Mouse (Mus musculus) neural tube, embryonic 12.5 days (tissue): ENCODE data around the gene Stab1. TPM values are rescaled to one million over a fixed set of nuclear protein-coding genes. Genes with fewer than 3 reads are reported as not detected.

ENCODE experiments used
- ATAC-seq: fragments of 200-750 bp; cut with Nextera tagmentation; 2 replicates; pipeline ENCODE4 v1.8.0; 2017; ENCODE audit warnings: low read depth, mild to moderate bottlenecking, moderate TSS enrichment, moderate library complexity; ENCODE audit not compliant: low FRiP score
- H3K27ac ChIP-seq: fragments of 300-500 bp; sonication (generic); 2 replicates; pipeline ENCODE4 v1.5.1; 2016
- H3K27me3 ChIP-seq: fragments of 300-500 bp; sonication (generic); replicated peaks from 2 replicates; pipeline ENCODE4 v1.6.1; 2016; ENCODE audit warnings: mild to moderate bottlenecking
- H3K36me3 ChIP-seq: fragments of 300-500 bp; sonication (generic); 2 replicates; pipeline ENCODE4 v1.6.1; 2016; ENCODE audit warnings: mild to moderate bottlenecking
- H3K4me1 ChIP-seq: fragments of 300-500 bp; sonication (generic); 2 replicates; pipeline ENCODE4 v1.6.1; 2016
- H3K4me2 ChIP-seq: fragments of 300-500 bp; sonication (generic); replicated peaks from 2 replicates; pipeline ENCODE4 v1.6.1; 2016; ENCODE audit warnings: mild to moderate bottlenecking
- H3K4me3 ChIP-seq: fragments of 300-500 bp; sonication (generic); 2 replicates; pipeline ENCODE4 v1.5.1; 2016
- H3K9ac ChIP-seq: fragments of 300-500 bp; sonication (generic); 2 replicates; pipeline ENCODE4 v1.6.1; 2016; ENCODE audit warnings: mild to moderate bottlenecking
- H3K9me3 ChIP-seq: fragments of 300-500 bp; sonication (generic); 2 replicates; pipeline ENCODE4 v1.6.1; 2016; ENCODE audit warnings: mild to moderate bottlenecking
- WGBS: fragments of 180-500 bp; shearing (Covaris S2); methylation state at CpG from one replicate; pipeline ENCODE4 v1.1.7; 2016; 5-methylcytosine and 5-hydroxymethylcytosine counted together
- polyA plus RNA-seq: library from polyadenylated mRNA; unstranded; fragments of >200 nt; fragmentation: Nextera tagmentation; extraction: Ambion mirVana; gene quantifications from 2 replicates; pipeline ENCODE4 v1.2.1, GENCODE M21; 2016

The Stab1 gene
- polyA plus RNA-seq, 1 experiment from 2014 or later = 26.0 TPM

DNA sequence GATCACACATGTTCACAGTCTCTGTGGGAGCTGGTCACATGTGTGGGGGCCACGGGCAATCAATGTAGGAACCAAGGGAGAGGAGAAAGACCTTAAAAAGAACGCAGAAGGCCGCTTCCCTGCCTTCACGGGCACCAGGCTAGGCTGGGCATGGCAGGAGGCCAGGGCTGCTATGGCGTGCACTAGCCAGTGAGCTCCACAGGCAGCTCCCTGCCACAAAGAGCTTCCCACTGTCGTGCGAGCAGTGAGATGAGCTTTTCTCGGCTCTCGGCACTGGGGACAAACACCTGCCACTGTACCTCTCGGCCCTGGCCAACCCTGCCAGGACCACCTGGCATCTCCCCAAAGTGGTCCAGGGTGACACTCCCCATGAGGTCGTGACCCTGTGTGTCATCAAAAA is 2.9 kb upstream of the Stab1 start:
- no peak overlapping the region for H3K4me2 ChIP-seq
- no peak overlapping the region for H3K9ac ChIP-seq
- WGBS = 86% methylated on average over 11 of the region's 11 CpGs
- no peaks in the 10 kb centered on the region for H3K9me3 ChIP-seq
- H3K36me3 ChIP-seq = peaks cover 65% of the 10 kb centered on the region
- no peaks in the 10 kb centered on the region for H3K27me3 ChIP-seq
- H3K4me1 ChIP-seq = no peaks in the 10 kb centered on the region
- no peak for ATAC-seq
- no peak overlapping the region for H3K4me3 ChIP-seq
- H3K27ac ChIP-seq = no peak overlapping the region

DNA sequence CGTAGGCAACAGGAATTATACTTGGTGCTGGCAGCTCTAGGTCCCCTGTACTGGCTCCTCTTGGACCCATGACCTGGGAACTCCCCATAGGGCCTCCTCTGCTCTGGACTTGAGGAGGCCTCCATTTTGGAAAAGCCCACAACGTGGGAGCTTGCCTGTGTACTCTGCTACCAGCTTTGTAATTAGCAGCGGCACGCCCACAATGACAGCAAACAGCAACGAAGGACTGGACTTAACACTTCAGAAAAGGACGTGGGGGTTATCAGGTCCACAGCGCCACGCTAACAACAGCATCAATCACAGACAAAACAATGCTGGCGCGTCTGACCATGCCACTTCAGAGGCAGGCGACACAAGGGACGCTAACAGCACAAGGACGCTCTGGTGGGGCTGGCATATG is 2.5 kb upstream of the Stab1 start:
- Histone ChIP-seq H3K27ac (no peak overlapping the region), H3K4me3 (no peak overlapping the region), H3K4me2 (no peak overlapping the region), H3K36me3 (peaks cover 61% of the 10 kb centered on the region), H3K27me3 (no peaks in the 10 kb centered on the region), H3K4me1 (no peaks in the 10 kb centered on the region), H3K9me3 (no peaks in the 10 kb centered on the region), H3K9ac (no peak overlapping the region)
- ATAC-seq = no peak
- 85% methylated on average over 13 of the region's 13 CpGs for WGBS

DNA sequence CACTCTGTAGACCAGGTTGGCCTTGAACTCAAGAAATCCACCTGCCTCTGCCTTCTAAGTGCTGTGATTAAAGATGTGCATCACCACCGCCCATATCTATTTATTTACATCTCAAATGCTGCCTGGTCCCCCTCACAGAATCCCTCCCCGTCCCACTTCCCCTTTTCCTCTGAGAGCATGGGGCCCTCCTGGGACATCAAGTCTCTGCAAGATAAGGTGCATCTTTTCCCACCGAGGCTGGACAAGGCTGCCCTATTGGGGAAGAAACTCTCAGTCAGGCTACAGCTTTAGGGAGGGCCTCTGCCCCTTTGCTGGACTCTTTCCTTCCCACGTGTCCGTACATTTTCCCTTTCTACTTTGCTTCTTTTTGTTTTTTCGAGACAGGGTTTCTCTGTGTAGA is 1.1 kb upstream of the Stab1 start:
- Histone ChIP-seq H3K9ac (no peak overlapping the region), H3K36me3 (peaks cover 47% of the 10 kb centered on the region), H3K27ac (no peak overlapping the region), H3K4me3 (no peak overlapping the region), H3K27me3 (no peaks in the 10 kb centered on the region), H3K9me3 (no peaks in the 10 kb centered on the region), H3K4me2 (no peak overlapping the region), H3K4me1 (no peaks in the 10 kb centered on the region)
- WGBS = 76% methylated on average over 6 of the region's 6 CpGs
- no peak for ATAC-seq

DNA sequence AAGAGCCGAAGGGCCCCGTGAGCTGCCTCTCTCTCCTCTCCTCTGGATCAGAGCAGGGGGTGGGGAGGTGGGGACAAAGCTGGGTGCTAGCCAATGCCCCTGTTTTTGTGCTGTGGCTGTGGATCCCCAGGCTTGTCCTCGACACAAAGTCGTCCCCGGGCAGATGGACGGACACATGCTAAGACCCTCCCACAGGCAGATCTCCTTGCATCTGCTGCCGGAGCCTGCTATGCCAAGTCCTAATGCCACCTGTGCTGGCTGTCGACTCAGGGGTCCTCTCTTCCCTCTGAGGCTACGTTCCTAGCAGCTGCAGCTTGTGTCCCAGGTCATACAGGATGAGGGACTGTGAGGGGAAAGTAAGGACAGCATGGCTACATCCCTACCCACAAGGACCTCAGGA is 1.6 kb downstream of the Stab1 start:
- peak overlapping the region; percentile 14; the same call in 1 of the 2 replicates for H3K4me2 ChIP-seq
- H3K4me3 ChIP-seq = no peak overlapping the region
- peaks cover 20% of the 10 kb centered on the region for H3K36me3 ChIP-seq
- no peaks in the 10 kb centered on the region for H3K4me1 ChIP-seq
- ATAC-seq = no peak
- H3K9ac ChIP-seq = no peak overlapping the region; the same call in 1 of the 2 replicates
- no peaks in the 10 kb centered on the region for H3K9me3 ChIP-seq
- H3K27me3 ChIP-seq = no peaks in the 10 kb centered on the region
- no peak overlapping the region for H3K27ac ChIP-seq
- 76% methylated on average over 9 of the region's 9 CpGs for WGBS

DNA sequence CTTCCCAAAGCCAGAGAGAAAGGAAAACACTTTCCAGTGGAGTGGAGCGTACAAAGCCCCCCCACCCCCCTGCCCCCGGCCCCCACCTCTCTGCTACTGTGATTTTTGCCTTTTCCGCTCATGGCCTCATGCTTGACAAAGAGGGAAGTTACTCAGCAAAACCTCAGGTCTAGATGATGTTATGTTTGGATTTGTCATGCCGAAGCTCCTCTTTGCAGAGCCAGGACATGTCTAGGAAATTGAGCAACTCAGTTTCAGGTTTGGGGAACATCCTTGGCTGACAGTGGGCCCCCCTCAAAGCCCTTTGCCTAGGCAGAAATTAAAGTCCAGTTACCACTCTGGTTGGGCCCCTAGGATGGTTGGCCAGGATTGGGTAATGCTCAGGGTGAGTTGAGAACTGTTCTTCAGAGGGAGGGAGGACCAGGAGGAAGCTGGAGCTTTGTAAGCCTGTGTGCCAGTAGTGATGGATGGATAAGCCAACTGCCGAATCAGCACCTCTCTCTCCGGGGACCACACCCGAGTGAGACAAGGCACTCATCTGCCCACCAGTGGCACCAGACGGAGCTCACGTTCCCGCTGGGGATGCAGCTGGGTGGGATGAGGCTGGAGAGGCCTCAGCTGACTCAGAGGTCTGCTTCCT is 2.3 kb downstream of the Stab1 start:
- 65% methylated on average over 10 of the region's 10 CpGs for WGBS
- Histone ChIP-seq H3K27me3 (no peaks in the 10 kb centered on the region), H3K4me1 (no peaks in the 10 kb centered on the region), H3K9me3 (no peaks in the 10 kb centered on the region), H3K36me3 (peaks cover 13% of the 10 kb centered on the region), H3K27ac (no peak overlapping the region), H3K4me3 (no peak overlapping the region), H3K4me2 (peak overlapping the region; percentile 14; the same call in 1 of the 2 replicates), H3K9ac (no peak overlapping the region; the same call in 1 of the 2 replicates)
- ATAC-seq = no peak

DNA sequence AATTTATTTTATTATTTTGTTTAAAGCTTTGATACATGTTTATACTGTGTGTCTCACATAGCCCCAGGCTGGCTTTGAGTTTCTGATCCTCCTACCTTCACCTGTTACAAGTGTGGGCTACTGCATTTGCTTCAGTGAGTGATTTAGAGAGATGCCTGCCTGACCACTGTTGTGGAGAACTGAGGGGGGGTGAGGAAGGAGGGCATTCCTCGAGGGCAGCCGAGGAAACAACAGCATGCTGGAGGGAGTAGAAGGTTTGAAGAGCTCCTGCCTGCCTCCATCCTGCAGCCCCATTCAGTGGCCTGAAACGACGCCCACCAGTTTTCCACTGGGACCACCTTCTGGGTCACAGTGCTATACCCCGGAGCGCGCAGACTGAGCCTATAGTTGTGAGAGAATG is 3.0 kb downstream of the Stab1 start:
- Histone ChIP-seq H3K9ac (no peak overlapping the region), H3K4me1 (no peaks in the 10 kb centered on the region), H3K27ac (no peak overlapping the region), H3K4me2 (no peak overlapping the region), H3K36me3 (peaks cover 6% of the 10 kb centered on the region), H3K4me3 (no peak overlapping the region), H3K27me3 (no peaks in the 10 kb centered on the region), H3K9me3 (no peaks in the 10 kb centered on the region)
- ATAC-seq = no peak
- WGBS = 60% methylated on average over 7 of the region's 7 CpGs

DNA sequence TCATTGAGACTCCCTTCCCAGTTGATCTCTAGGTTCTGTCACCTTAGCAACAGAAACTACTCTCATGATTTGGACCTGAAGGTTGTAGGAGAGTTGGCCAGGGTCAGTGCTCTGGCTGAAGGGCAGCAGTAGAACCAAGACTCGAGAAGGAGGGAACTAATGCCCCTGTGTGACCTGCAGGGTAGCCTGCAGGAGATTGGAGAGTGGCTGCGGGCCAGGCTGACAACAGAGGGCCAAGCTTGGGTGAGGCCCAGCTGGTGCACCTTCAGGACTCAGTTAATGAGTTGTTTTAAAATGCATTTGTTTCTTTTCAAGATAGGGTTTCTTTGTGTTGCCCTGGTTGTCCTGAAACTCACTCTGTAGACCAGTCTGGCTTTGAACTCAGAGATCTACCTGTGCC is 3.4 kb downstream of the Stab1 start:
- H3K27ac ChIP-seq = no peak overlapping the region
- no peaks in the 10 kb centered on the region for H3K4me1 ChIP-seq
- WGBS = 78% methylated on average over 2 of the region's 2 CpGs
- H3K4me2 ChIP-seq = no peak overlapping the region
- H3K4me3 ChIP-seq = no peak overlapping the region
- H3K9me3 ChIP-seq = no peaks in the 10 kb centered on the region
- peaks cover 2% of the 10 kb centered on the region for H3K36me3 ChIP-seq
- no peaks in the 10 kb centered on the region for H3K27me3 ChIP-seq
- ATAC-seq = no peak
- H3K9ac ChIP-seq = no peak overlapping the region

DNA sequence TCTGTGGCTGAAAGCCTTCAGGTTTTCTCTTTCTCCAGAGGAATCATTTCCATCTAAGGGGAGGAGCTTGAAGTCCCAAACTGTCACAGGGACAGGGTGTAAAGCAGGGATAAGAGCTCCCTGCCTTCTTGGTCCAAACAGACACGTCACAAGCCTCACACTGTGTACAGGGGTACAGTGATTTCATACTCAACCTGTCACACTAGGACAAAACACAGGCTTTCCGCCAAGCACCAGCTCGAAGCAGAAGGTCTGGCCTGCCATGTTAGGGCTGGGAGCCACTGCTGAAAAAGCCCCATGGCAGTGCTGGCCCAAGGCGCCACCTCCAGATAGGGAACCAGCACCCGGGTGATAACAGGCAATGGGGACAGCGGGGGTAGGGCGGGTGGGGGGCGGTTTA is 4.4 kb downstream of the Stab1 start:
- Histone ChIP-seq H3K9me3 (no peaks in the 10 kb centered on the region), H3K4me3 (no peak overlapping the region), H3K36me3 (no peaks in the 10 kb centered on the region), H3K27ac (no peak overlapping the region), H3K4me1 (no peaks in the 10 kb centered on the region), H3K4me2 (no peak overlapping the region), H3K9ac (no peak overlapping the region), H3K27me3 (no peaks in the 10 kb centered on the region)
- ATAC-seq = no peak
- WGBS = 89% methylated on average over 8 of the region's 8 CpGs

DNA sequence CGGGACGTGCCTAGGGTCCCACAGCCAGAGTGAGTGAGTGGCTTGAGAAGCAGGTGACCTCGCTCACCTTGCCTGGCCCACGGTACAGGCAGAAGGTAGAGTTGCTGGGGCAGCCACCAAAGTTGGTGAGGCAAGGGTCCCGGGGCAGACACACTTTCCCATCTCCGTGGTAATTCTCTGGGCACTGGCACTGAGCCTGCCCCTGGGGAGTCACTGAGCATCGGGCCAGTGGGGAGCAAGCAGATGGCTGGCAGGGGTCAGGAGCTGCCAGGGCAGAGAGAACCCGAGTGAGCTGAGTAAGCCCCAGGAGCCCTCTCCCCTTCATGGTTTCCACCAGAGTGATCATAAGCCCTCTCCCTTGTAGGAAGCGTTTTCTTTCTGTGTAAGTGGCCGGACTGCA is 6.8 kb downstream of the Stab1 start:
- no peak overlapping the region for H3K4me2 ChIP-seq
- 76% methylated on average over 10 of the region's 10 CpGs for WGBS
- no peak overlapping the region for H3K4me3 ChIP-seq
- no peak for ATAC-seq
- no peaks in the 10 kb centered on the region for H3K9me3 ChIP-seq
- no peak overlapping the region for H3K27ac ChIP-seq
- no peak overlapping the region for H3K9ac ChIP-seq
- no peaks in the 10 kb centered on the region for H3K4me1 ChIP-seq
- H3K36me3 ChIP-seq = no peaks in the 10 kb centered on the region
- no peaks in the 10 kb centered on the region for H3K27me3 ChIP-seq

DNA sequence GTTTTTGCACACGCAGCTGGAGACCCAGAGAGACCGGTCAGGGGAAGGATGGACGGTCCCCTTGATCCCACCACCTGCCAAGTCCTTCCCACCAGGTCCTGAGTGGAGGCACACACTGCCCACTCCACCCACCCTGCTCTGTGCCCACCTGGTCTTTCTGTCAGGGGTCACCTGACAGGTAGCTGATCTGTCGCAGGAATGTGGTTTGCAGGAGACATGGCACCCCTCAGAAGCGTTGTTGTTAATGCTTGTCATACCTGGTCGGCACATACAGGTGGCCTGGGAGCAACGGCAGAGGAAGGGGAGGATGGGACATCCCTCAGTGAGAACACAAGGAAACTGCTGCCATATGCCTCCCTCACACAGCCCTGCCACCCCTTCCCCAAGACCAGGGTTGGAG is 7.2 kb downstream of the Stab1 start:
- 93% methylated on average over 7 of the region's 7 CpGs for WGBS
- Histone ChIP-seq H3K27me3 (no peaks in the 10 kb centered on the region), H3K4me1 (no peaks in the 10 kb centered on the region), H3K4me2 (no peak overlapping the region), H3K9me3 (no peaks in the 10 kb centered on the region), H3K36me3 (no peaks in the 10 kb centered on the region), H3K27ac (no peak overlapping the region), H3K4me3 (no peak overlapping the region), H3K9ac (no peak overlapping the region)
- ATAC-seq = no peak

DNA sequence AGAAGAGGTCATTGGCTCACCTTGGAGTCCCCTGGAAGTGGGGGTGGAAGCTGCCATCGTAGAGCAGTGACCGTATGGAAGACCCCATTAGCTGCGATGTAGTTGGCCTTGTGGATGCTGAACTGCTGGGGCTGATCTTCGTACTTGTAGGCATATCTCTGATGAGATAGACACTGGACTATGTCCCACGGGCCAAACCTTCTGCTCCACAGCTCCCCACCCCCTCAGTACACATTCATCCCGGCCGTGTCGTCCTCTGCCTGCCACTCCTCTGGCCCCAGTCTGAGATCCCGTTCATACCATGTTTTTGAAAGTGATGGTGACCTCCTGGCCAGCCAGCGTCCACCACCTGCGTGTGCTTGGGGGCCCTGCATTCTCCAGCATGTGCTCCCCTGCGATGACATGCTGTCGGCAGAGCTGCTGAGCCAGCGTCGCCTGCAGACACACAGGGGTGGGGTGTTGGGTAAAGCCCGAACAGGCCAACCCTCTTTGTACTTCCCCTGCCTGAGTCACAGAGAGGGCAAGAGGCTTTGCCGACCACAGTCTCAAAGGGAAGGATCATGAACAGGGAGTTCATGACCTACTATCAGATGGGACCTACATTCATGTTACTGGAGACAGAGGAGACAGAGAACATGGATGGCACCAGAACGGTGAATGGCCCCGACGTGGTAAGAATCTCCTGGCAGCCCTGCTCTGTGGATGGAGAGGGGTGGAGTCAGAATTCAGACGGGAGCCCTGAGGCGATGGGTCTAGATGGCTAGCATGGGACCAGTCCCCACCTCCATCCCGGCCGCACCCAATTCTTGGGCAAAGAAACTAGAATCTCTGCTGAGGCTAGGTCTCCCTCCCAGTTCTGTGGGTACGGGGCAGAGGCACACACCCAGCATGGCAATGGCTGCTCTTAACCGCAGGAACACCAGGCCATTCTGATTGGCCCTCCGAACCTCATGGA is 8.0 kb downstream of the Stab1 start:
- H3K9me3 ChIP-seq = no peaks in the 10 kb centered on the region
- no peak overlapping the region for H3K9ac ChIP-seq
- H3K27ac ChIP-seq = no peak overlapping the region
- no peaks in the 10 kb centered on the region for H3K36me3 ChIP-seq
- no peak overlapping the region for H3K4me3 ChIP-seq
- no peak overlapping the region for H3K4me2 ChIP-seq
- 82% methylated on average over 27 of the region's 27 CpGs for WGBS
- no peaks in the 10 kb centered on the region for H3K4me1 ChIP-seq
- ATAC-seq = no peak
- no peaks in the 10 kb centered on the region for H3K27me3 ChIP-seq

DNA sequence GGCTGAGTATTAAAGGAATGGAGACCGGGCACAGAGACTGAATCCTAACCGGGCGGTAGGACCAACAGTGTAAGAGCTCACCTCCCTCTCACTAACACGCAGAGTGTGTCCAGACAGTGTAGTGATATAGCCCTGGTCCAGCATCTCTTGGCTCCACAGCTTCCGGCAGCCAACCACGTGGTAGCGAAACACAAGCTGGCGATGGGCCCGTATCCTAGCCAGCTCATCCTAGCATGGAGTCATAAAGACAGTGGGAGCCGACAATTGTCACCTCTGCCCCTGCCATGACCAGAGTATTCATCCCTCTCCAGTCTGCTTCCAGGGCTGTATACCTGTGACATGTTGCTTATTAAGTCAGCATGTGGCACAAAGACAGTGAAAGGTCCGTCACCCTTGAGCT is 22.7 kb downstream of the Stab1 start:
- Histone ChIP-seq H3K27me3 (no peaks in the 10 kb centered on the region), H3K9ac (no peak overlapping the region), H3K4me1 (no peaks in the 10 kb centered on the region), H3K9me3 (no peaks in the 10 kb centered on the region), H3K27ac (no peak overlapping the region), H3K4me2 (no peak overlapping the region), H3K36me3 (peaks cover 18% of the 10 kb centered on the region), H3K4me3 (no peak overlapping the region)
- no peak for ATAC-seq
- 86% methylated on average over 11 of the region's 11 CpGs for WGBS
